Mouse (Mus musculus) embryonic facial prominence, embryonic 14.5 days (tissue): ENCODE measurements at regions not wholly inside any gene's neighbourhood (a gene's known extent, or its start where the extent isn't known, plus 50 kb on each side); places are given as distances from the start of the nearest gene placed in this dataset.

Experiments
- ATAC-seq: fragments of 200-750 bp; cut with Nextera tagmentation; 2 replicates; pipeline ENCODE4 v1.8.0; 2017; ENCODE audit warnings: low read depth, moderate number of reproducible peaks, moderate TSS enrichment
- DNase-seq: peaks from one replicate; pipeline ENCODE4 v3.0.0-alpha.2; 2015; ENCODE audit warnings: low spot score
- H3K27ac ChIP-seq: fragments of 300-500 bp; sonication (generic); replicated peaks from 2 replicates; pipeline ENCODE4 v1.5.1; 2014; ENCODE audit warnings: low read depth, mild to moderate bottlenecking, low read length, moderate library complexity
- H3K27me3 ChIP-seq: fragments of 300-500 bp; sonication (generic); replicated peaks from 2 replicates; pipeline ENCODE4 v1.6.1; 2014; ENCODE audit warnings: low read length; ENCODE audit not compliant: control insufficient read depth, insufficient read depth
- H3K36me3 ChIP-seq: fragments of 300-500 bp; sonication (generic); 2 replicates; pipeline ENCODE4 v1.6.1; 2014; ENCODE audit warnings: low read length, mixed read lengths; ENCODE audit not compliant: control insufficient read depth, insufficient read depth
- H3K4me1 ChIP-seq: fragments of 300-500 bp; sonication (generic); 2 replicates; pipeline ENCODE4 v1.6.1; 2014; ENCODE audit warnings: antibody characterized with exemption, low read length; ENCODE audit not compliant: control insufficient read depth, insufficient read depth
- H3K4me2 ChIP-seq: fragments of 300-500 bp; sonication (generic); 2 replicates; pipeline ENCODE4 v1.6.1; 2014; ENCODE audit warnings: low read depth, mild to moderate bottlenecking, low read length, moderate library complexity, mixed read lengths
- H3K4me3 ChIP-seq: fragments of 300-500 bp; sonication (generic); 2 replicates; pipeline ENCODE4 v1.5.1; 2014; ENCODE audit warnings: low read depth, mild to moderate bottlenecking, low read length
- H3K9ac ChIP-seq: fragments of 300-500 bp; sonication (generic); 2 replicates; pipeline ENCODE4 v1.6.1; 2014; ENCODE audit warnings: low read depth, mild to moderate bottlenecking, low read length, moderate library complexity, mixed read lengths
- H3K9me3 ChIP-seq: fragments of 300-500 bp; sonication (generic); 2 replicates; pipeline ENCODE4 v1.6.1; 2016; ENCODE audit warnings: low read length; ENCODE audit not compliant: control insufficient read depth
- WGBS: fragments of 180-500 bp; shearing (Covaris S2); extraction: QIAGEN DNeasy Blood & Tissue Kit; methylation state at CpG from one replicate; pipeline ENCODE4 v1.1.7; 2014; 5-methylcytosine and 5-hydroxymethylcytosine counted together

DNA sequence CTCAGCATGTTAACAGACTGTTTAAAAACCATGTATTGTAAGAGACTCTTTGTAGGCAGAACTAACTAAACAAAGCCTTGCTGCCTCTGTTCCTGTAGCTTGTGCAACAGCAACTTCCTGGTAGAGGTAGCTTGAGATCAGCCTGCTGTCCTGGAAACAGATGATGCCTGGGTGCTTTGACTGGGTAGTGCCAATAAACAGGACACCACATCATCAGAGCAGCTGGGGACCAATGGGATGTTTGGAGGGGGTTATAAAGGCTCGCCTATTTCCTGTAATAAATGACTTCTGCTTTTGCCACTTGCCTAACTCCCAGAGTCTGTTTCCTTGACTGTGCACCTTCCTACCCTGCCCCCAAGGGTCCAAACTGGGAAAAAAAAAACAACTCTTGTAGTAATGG is 707.2 kb downstream of the D3Ertd751e start:
- 65% methylated on average over 1 of the region's 1 CpGs for WGBS

DNA sequence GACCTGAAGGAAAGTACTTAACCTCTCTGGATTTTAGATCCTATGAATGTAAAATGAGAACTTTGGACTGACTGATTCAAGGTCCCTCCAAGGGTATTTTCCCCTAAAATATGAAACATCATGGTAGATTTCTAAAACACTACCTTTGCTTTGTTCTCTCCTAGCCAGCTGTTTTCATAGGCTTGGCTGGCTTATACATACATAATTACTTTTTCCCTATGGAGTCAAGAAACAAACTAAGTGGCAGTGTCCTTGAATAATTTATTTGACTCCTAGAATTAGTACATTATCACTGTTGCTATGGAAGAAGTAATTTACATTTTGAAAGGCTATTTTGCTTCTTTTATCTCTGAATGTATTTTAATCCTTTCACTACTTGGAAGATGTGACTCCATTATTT is 721.9 kb downstream of the D3Ertd751e start:
- Histone ChIP-seq H3K9me3 (no peaks in the 10 kb centered on the region), H3K4me3 (no peak overlapping the region), H3K36me3 (no peaks in the 10 kb centered on the region), H3K4me1 (no peaks in the 10 kb centered on the region), H3K4me2 (no peak overlapping the region), H3K27me3 (no peaks in the 10 kb centered on the region), H3K9ac (no peak overlapping the region), H3K27ac (no peak overlapping the region)
- no peak for DNase-seq
- ATAC-seq, result no peak

More for the DNA sequence above, 707.2 kb downstream of the D3Ertd751e start:
- Histone ChIP-seq H3K4me1 (no peaks in the 10 kb centered on the region), H3K9ac (no peak overlapping the region), H3K27ac (no peak overlapping the region), H3K4me3 (no peak overlapping the region), H3K9me3 (no peaks in the 10 kb centered on the region), H3K27me3 (no peaks in the 10 kb centered on the region), H3K4me2 (no peak overlapping the region), H3K36me3 (no peaks in the 10 kb centered on the region)
- no peak for DNase-seq
- ATAC-seq, result no peak

DNA sequence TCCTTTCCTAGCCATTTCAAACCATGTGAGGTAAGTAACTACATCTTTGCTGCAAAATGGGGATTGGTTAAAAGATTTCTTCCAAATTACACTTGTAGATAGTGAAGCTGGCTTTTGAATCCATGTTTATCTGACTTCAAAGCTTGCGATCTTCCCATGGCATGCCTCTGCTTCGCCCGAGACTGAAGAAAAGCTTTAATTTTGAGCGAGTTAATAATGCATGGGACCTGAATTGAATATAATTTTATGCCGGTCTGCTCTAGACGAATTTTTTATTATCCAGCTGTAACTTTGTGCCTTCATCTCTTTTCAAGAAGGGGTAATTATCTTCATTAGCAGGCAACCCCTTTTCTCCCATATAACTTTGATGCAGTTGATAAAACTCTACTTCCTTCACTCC is 724.7 kb downstream of the D3Ertd751e start:
- ATAC-seq (no peak), DNase-seq (no peak)
- no peak overlapping the region for H3K27ac ChIP-seq
- no peaks in the 10 kb centered on the region for H3K36me3 ChIP-seq
- H3K27me3 ChIP-seq, result no peaks in the 10 kb centered on the region
- no peaks in the 10 kb centered on the region for H3K9me3 ChIP-seq
- no peak overlapping the region for H3K9ac ChIP-seq
- 78% methylated on average over 6 of the region's 6 CpGs for WGBS
- no peaks in the 10 kb centered on the region for H3K4me1 ChIP-seq
- H3K4me3 ChIP-seq, result no peak overlapping the region
- H3K4me2 ChIP-seq, result no peak overlapping the region

DNA sequence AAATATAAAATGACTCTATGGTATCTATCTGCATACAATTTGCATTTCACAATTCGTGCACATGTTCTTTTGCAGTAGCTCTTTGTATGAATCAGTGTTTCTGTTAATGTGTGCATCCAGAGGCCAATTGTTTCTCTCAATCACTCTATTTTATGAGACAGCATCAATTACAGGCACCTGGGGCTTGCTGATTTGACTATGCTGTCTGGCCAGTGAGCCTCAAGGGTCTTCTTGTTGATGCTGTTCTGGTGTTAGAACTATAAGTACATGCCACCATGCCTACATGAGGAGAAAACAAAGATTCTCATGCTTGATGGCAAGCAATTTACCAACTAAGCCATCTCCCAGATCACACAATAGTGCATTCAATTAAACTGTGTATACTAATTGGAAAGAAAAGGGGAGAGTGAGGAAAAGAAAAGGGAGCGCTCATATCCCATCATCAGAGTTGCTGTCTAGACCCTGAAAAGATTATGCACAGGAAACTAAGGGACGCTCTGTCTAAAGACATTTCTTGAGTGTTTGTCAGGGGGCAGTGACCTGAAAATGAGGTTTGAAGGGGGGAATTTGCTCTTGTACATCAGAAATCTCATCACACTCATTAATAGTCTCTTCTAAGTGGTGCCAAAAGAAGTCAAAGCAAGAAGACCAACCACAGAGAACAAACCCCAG is 772.6 kb downstream of the D3Ertd751e start:
- H3K4me2 ChIP-seq, result no peak overlapping the region
- H3K4me3 ChIP-seq, result no peak overlapping the region
- H3K27ac ChIP-seq, result no peak overlapping the region
- no peak overlapping the region for H3K9ac ChIP-seq
- 80% methylated on average over 3 of the region's 3 CpGs for WGBS
- no peaks in the 10 kb centered on the region for H3K4me1 ChIP-seq
- H3K36me3 ChIP-seq, result no peaks in the 10 kb centered on the region
- H3K27me3 ChIP-seq, result no peaks in the 10 kb centered on the region
- H3K9me3 ChIP-seq, result no peaks in the 10 kb centered on the region
- DNase-seq (peak; percentile 38), ATAC-seq (peak; percentile 65; the same call in 1 of the 2 replicates)

DNA sequence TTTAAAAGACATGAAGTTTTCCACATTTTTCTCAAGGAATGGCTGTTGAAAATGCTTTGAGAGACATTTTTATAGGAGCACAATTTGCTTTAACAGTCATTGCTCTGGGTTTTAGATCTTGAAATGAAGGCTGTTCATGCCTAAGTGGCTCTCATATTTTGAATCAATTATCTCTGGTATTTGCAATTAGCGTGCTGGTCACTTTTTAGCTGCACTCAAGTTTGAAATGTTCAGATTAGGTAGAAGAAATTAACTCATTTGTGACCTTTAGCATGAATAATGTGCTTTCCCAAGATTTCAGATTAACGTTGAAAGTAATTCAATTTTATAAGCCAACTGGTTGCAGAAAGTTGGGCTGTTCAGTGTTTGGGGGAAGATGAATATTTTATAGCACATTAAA is 773.9 kb downstream of the D3Ertd751e start:
- ATAC-seq (no peak), DNase-seq (no peak)
- H3K4me2 ChIP-seq, result no peak overlapping the region
- H3K4me3 ChIP-seq, result no peak overlapping the region
- H3K36me3 ChIP-seq, result no peaks in the 10 kb centered on the region
- H3K9me3 ChIP-seq, result no peaks in the 10 kb centered on the region
- 69% methylated on average over 2 of the region's 2 CpGs for WGBS
- H3K9ac ChIP-seq, result no peak overlapping the region
- no peaks in the 10 kb centered on the region for H3K4me1 ChIP-seq
- no peaks in the 10 kb centered on the region for H3K27me3 ChIP-seq
- no peak overlapping the region for H3K27ac ChIP-seq

DNA sequence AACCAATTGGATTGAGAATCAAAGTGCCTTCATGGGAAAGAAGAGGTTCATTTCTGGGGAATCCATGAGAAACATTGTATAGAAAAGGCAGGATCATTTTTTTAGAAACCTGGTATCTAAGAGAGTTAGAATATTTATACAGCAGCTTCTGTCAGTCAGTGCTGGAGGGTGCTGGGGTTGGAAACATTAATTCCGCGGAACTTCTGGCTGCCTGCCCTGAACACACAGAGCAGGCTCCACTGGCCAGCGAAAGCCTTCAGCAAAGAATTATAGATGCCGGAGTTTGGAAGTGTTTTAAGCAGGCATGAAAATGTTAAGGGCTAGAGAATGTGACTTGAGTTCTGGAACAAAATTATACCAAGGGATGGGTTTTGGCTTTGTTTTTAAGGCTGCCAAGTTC is 789.0 kb downstream of the D3Ertd751e start:
- peak; percentile 73 for DNase-seq
- no peaks in the 10 kb centered on the region for H3K36me3 ChIP-seq
- WGBS, result 38% methylated on average over 4 of the region's 4 CpGs
- no peak overlapping the region for H3K4me3 ChIP-seq
- H3K9me3 ChIP-seq, result no peaks in the 10 kb centered on the region
- no peaks in the 10 kb centered on the region for H3K27me3 ChIP-seq
- H3K4me1 ChIP-seq, result 0 out of 2 replicates have a peak, but pooled peaks cover 4% of the 10 kb centered on the region
- no peak overlapping the region for H3K9ac ChIP-seq
- 0 out of 2 replicates have a peak, but pooled peaks have one; percentile 65 for ATAC-seq
- H3K4me2 ChIP-seq, result no peak overlapping the region
- H3K27ac ChIP-seq, result no peak overlapping the region

DNA sequence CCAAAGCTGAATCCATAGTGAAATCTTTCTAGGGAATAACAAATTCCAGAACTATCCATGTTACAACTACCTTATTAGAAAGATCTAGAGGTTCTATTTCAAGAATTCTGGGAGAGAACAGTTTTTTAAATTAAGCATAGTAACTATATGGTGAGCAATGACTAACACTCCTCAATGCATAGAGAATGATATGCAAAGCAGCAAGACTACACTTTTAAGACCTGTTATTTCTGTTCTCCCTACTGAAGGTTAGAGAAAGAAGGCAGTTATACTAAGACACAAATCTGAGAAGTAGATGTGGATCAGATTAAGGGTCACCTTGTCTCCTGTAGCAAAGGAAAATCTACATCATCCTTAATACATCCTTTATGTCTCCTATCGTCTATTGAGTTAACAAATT is 824.3 kb downstream of the D3Ertd751e start:
- Histone ChIP-seq H3K4me2 (no peak overlapping the region), H3K4me1 (no peaks in the 10 kb centered on the region), H3K4me3 (no peak overlapping the region), H3K27ac (no peak overlapping the region), H3K36me3 (no peaks in the 10 kb centered on the region), H3K9ac (no peak overlapping the region), H3K27me3 (no peaks in the 10 kb centered on the region), H3K9me3 (no peaks in the 10 kb centered on the region)
- DNase-seq (no peak), ATAC-seq (no peak)
- 75% methylated on average over 1 of the region's 1 CpGs for WGBS

DNA sequence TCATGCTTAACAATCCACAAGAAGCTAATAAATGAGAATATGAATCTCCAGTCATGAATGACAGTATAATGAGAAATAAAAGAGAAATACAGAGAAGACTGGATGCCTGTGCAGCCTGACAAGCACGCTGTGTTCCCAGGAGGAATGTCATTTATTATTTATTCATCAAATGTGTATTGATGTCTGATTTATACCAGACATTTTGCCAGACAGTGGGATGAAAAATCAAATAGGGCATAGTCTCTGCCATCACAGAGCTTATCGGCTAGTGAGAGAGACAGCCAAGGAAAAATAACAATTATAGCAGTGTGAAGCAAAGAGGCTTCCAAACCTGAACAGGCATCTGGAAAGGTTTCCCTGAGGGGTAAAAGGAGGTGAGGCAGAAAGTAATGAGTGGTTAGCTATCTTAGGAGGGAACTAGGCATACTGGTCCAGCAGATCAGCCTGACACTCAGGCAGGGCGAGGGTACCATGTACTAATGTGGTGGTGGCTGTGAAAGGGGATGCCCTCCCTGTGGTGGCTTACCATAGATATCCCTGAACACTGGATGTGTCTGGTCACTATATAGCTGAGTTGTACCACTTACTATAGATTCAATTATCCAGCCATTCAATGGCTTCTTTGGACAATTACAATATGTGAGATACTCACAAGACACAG is 828.1 kb downstream of the D3Ertd751e start:
- Histone ChIP-seq H3K27me3 (no peaks in the 10 kb centered on the region), H3K27ac (no peak overlapping the region), H3K4me2 (no peak overlapping the region), H3K36me3 (no peaks in the 10 kb centered on the region), H3K4me1 (no peaks in the 10 kb centered on the region), H3K4me3 (no peak overlapping the region), H3K9me3 (no peaks in the 10 kb centered on the region), H3K9ac (no peak overlapping the region)
- WGBS, result 67% methylated on average over 3 of the region's 3 CpGs
- ATAC-seq, result no peak
- no peak for DNase-seq
